Mouse (Mus musculus): ENCODE data around the gene Paxx. TPM values are rescaled to one million over a fixed set of nuclear protein-coding genes. Genes with fewer than 3 reads are reported as not detected.

The Paxx gene
- polyA plus RNA-seq, 1 experiment from 2014 or later: 93.2 TPM

DNA sequence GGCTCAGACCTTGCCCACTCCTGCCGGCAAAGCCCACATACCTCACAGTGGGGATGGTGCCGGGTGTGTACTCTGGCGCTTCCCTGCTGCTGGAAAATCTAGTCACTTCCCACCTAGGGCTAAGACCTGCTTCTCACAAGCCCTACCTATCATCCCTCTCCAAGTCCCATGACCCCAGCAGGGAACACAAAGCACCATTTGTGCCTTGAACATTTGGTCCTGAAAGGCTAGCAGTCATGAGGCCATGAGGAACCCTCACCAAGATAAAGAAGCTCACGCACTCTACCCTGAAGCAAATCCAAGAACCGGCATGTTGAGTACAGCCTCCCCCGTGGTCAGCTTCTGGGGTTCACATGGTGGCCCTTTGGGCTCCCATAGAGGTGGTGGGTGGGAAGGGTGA, 9.1 kb upstream of the Paxx start, which contains the start of gene Ptgds:
Gene Ptgds, minus strand, starts transcription at position 78 of the 400 bp plus-strand sequence.
- Histone ChIP-seq H3K9me3 (replicated peaks; ENCODE audit: control insufficient read depth, low read length) (no peaks in the 10 kb centered on the region), H3K4me1 (ENCODE audit: control insufficient read depth, insufficient read depth, low read length) (peaks cover 8% of the 10 kb centered on the region; the same call in 1 of the 2 replicates), H3K36me3 (ENCODE audit: control insufficient read depth, insufficient read depth, low read length) (no peaks in the 10 kb centered on the region), H3K27me3 (replicated peaks; ENCODE audit: control insufficient read depth, insufficient read depth, low read length) (no peaks in the 10 kb centered on the region), H3K9ac (ENCODE audit: low read length) (no peak within 1 kb of the TSS), H3K4me2 (ENCODE audit: low read length) (no peak within 1 kb of the TSS), H3K4me3 (ENCODE audit: low read depth, low read length) (no peak within 1 kb of the TSS), H3K27ac (ENCODE audit: low read depth, low read length) (peak within 1 kb of the TSS; percentile 67)
- DNase-seq (ENCODE audit: low spot score) (no peak), ATAC-seq (no peak)
- WGBS: 68% methylated on average over 6 of the region's 6 CpGs

DNA sequence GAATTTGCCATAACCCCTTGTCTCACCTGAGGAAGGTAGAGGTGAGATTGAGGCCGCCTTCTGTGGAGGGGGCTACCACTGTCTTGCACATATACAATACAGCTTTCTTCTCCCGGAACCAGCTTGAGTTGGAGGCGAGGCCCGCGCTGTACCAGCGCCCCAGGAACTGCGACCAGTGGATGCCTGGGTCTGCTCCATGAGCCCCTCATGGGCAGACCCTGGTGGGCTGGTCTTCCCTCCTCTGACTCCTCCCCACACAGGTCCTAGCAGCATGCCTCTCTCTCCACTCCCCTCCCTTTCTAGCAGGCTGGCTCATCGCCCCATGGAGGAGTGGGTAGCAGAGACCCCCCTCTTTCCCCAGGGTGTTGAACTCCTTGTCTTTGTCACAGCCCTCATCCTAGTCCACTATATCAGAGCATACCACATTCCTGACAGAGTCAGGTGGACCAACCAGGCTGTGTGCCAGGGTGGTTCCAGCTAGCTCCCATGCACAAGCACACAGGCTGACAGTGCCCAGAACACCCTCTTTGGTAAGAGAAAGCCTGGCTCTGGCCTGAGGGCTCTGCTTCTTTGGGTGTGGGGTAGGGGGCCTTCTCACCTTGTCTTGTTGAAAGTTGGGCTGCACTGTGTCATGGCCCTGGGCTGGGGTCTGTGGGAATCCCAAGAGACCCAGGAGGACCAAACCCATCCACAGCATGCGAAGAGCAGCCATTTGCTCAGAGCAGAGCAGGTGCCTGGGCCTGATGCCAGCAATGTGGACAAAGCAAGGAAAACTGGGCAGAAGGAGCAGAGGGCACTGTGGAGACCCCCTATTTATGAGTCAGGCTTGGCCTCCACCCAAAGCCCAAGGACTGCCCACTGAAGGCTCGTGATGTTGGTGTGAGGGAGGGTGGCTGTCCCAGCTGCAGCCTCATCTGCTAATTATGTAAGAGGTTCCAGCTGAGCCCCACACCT, 8.3 kb upstream of the Paxx start:
- DNase-seq (ENCODE audit: low spot score) (peak; percentile 79), ATAC-seq (peak; percentile 71)
- Histone ChIP-seq H3K4me3 (ENCODE audit: low read depth, low read length) (no peak overlapping the region), H3K4me1 (ENCODE audit: control insufficient read depth, insufficient read depth, low read length) (peaks cover 8% of the 10 kb centered on the region; the same call in 1 of the 2 replicates), H3K9me3 (replicated peaks; ENCODE audit: control insufficient read depth, low read length) (no peaks in the 10 kb centered on the region), H3K27me3 (replicated peaks; ENCODE audit: control insufficient read depth, insufficient read depth, low read length) (no peaks in the 10 kb centered on the region), H3K36me3 (ENCODE audit: control insufficient read depth, insufficient read depth, low read length) (no peaks in the 10 kb centered on the region), H3K27ac (ENCODE audit: low read depth, low read length) (peak overlapping the region; percentile 67), H3K4me2 (ENCODE audit: low read length) (no peak overlapping the region), H3K9ac (ENCODE audit: low read length) (no peak overlapping the region)
- WGBS: 67% methylated on average over 10 of the region's 10 CpGs

GRCm38 (mm10) chr2:25467606-25468303, 6.9 kb upstream of the Paxx start:
- Histone ChIP-seq H3K9me3 (replicated peaks; ENCODE audit: control insufficient read depth, low read length) (no peaks in the 10 kb centered on the region), H3K4me2 (ENCODE audit: low read length) (no peak overlapping the region), H3K27me3 (replicated peaks; ENCODE audit: control insufficient read depth, insufficient read depth, low read length) (no peaks in the 10 kb centered on the region), H3K4me1 (ENCODE audit: control insufficient read depth, insufficient read depth, low read length) (peaks cover 8% of the 10 kb centered on the region; the same call in 1 of the 2 replicates), H3K9ac (ENCODE audit: low read length) (no peak overlapping the region), H3K4me3 (ENCODE audit: low read depth, low read length) (no peak overlapping the region), H3K27ac (ENCODE audit: low read depth, low read length) (no peak overlapping the region), H3K36me3 (ENCODE audit: control insufficient read depth, insufficient read depth, low read length) (no peaks in the 10 kb centered on the region)
- DNase-seq (ENCODE audit: low spot score) (no peak), ATAC-seq (no peak)
- 73% methylated on average over 14 of the region's 14 CpGs for WGBS

- WGBS: 35% methylated on average over 10 of the region's 10 CpGs
- ATAC-seq (no peak), DNase-seq (ENCODE audit: low spot score) (no peak)
- Histone ChIP-seq H3K36me3 (ENCODE audit: control insufficient read depth, insufficient read depth, low read length) (no peaks in the 10 kb centered on the region), H3K4me2 (ENCODE audit: low read length) (no peak overlapping the region), H3K27ac (ENCODE audit: low read depth, low read length) (peak overlapping the region; percentile 14; the same call in 1 of the 2 replicates), H3K9me3 (replicated peaks; ENCODE audit: control insufficient read depth, low read length) (no peaks in the 10 kb centered on the region), H3K4me1 (ENCODE audit: control insufficient read depth, insufficient read depth, low read length) (peaks cover 13% of the 10 kb centered on the region; the same call in 1 of the 2 replicates), H3K9ac (ENCODE audit: low read length) (no peak overlapping the region; the same call in 1 of the 2 replicates), H3K4me3 (ENCODE audit: low read depth, low read length) (no peak overlapping the region), H3K27me3 (replicated peaks; ENCODE audit: control insufficient read depth, insufficient read depth, low read length) (no peaks in the 10 kb centered on the region)
Observed at GRCm38 (mm10) chr2:25465816-25466635, 5.1 kb upstream of the Paxx start.

GRCm38 (mm10) chr2:25465256-25465655, 4.4 kb upstream of the Paxx start:
- WGBS: 88% methylated on average over 2 of the region's 2 CpGs
- H3K27ac ChIP-seq (ENCODE audit: low read depth, low read length): no peak overlapping the region
- H3K4me1 ChIP-seq (ENCODE audit: control insufficient read depth, insufficient read depth, low read length): peaks cover 13% of the 10 kb centered on the region; the same call in 1 of the 2 replicates
- no peaks in the 10 kb centered on the region for H3K36me3 ChIP-seq (ENCODE audit: control insufficient read depth, insufficient read depth, low read length)
- ATAC-seq (no peak), DNase-seq (ENCODE audit: low spot score) (no peak)
- H3K4me2 ChIP-seq (ENCODE audit: low read length): no peak overlapping the region
- no peaks in the 10 kb centered on the region for H3K27me3 ChIP-seq (replicated peaks; ENCODE audit: control insufficient read depth, insufficient read depth, low read length)
- H3K9ac ChIP-seq (ENCODE audit: low read length): no peak overlapping the region
- H3K9me3 ChIP-seq (replicated peaks; ENCODE audit: control insufficient read depth, low read length): no peaks in the 10 kb centered on the region
- no peak overlapping the region for H3K4me3 ChIP-seq (ENCODE audit: low read depth, low read length)

GRCm38 (mm10) chr2:25463630-25464029, 2.7 kb upstream of the Paxx start:
- DNase-seq (ENCODE audit: low spot score) (no peak), ATAC-seq (no peak)
- Histone ChIP-seq H3K9ac (ENCODE audit: low read length) (no peak overlapping the region), H3K27ac (ENCODE audit: low read depth, low read length) (no peak overlapping the region), H3K27me3 (replicated peaks; ENCODE audit: control insufficient read depth, insufficient read depth, low read length) (no peaks in the 10 kb centered on the region), H3K4me3 (ENCODE audit: low read depth, low read length) (no peak overlapping the region), H3K36me3 (ENCODE audit: control insufficient read depth, insufficient read depth, low read length) (peaks cover 6% of the 10 kb centered on the region), H3K4me2 (ENCODE audit: low read length) (no peak overlapping the region), H3K4me1 (ENCODE audit: control insufficient read depth, insufficient read depth, low read length) (peaks cover 11% of the 10 kb centered on the region), H3K9me3 (replicated peaks; ENCODE audit: control insufficient read depth, low read length) (no peaks in the 10 kb centered on the region)
- WGBS: 88% methylated on average over 3 of the region's 3 CpGs

DNA sequence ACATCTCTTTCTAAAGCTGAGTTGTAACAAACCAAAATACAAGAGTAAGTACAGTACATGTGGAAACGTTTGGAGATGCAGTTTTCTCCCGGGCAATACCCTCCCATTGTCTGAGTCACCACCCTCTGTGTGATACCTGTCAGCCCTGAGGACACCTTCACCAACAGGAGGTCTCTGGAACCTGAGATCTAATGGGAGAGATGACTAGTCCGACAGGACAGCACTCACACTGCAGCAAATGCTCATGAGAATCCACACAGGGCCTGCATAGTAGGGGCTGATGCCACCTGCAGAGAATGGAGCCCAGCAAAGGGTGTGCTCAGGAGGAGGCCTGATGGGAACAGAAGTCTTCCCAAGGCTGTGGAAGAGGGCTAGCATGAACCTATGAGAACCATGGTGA, 513 bp upstream of the Paxx start:
- Histone ChIP-seq H3K4me1 (ENCODE audit: control insufficient read depth, insufficient read depth, low read length) (peaks cover 11% of the 10 kb centered on the region), H3K9me3 (replicated peaks; ENCODE audit: control insufficient read depth, low read length) (no peaks in the 10 kb centered on the region), H3K36me3 (ENCODE audit: control insufficient read depth, insufficient read depth, low read length) (peaks cover 20% of the 10 kb centered on the region), H3K9ac (ENCODE audit: low read length) (peak overlapping the region; percentile 56), H3K27ac (ENCODE audit: low read depth, low read length) (peak overlapping the region; percentile 95), H3K27me3 (replicated peaks; ENCODE audit: control insufficient read depth, insufficient read depth, low read length) (no peaks in the 10 kb centered on the region), H3K4me3 (ENCODE audit: low read depth, low read length) (peak overlapping the region; percentile 54), H3K4me2 (ENCODE audit: low read length) (peak overlapping the region; percentile 87)
- no peak for ATAC-seq
- 24% methylated on average over 3 of the region's 3 CpGs for WGBS
- no peak for DNase-seq (ENCODE audit: low spot score)

GRCm38 (mm10) chr2:25460135-25460534, 759 bp downstream of the Paxx start:
- DNase-seq (ENCODE audit: low spot score): no peak

More at GRCm38 (mm10) chr2:25460135-25460534, 759 bp downstream of the Paxx start:
- no peaks in the 10 kb centered on the region for H3K9me3 ChIP-seq (replicated peaks; ENCODE audit: control insufficient read depth, low read length)
- no peak; the same call in none of the 2 replicates for ATAC-seq
- H3K36me3 ChIP-seq (ENCODE audit: control insufficient read depth, insufficient read depth, low read length): peaks cover 20% of the 10 kb centered on the region
- peak overlapping the region; percentile 54 for H3K4me3 ChIP-seq (ENCODE audit: low read depth, low read length)
- WGBS: 30% methylated on average over 5 of the region's 5 CpGs
- peak overlapping the region; percentile 95 for H3K27ac ChIP-seq (ENCODE audit: low read depth, low read length)
- no peaks in the 10 kb centered on the region for H3K27me3 ChIP-seq (replicated peaks; ENCODE audit: control insufficient read depth, insufficient read depth, low read length)
- peak overlapping the region; percentile 68 for H3K9ac ChIP-seq (ENCODE audit: low read length)
- H3K4me2 ChIP-seq (ENCODE audit: low read length): peak overlapping the region; percentile 87
- H3K4me1 ChIP-seq (ENCODE audit: control insufficient read depth, insufficient read depth, low read length): peaks cover 11% of the 10 kb centered on the region

All from forebrain, embryonic 14.5 days (tissue).